Mouse (Mus musculus): Measurements from ENCODE around the gene Tlcd1.
"Not testable (repeated sequence)": the region's sequence is repeated elsewhere in the genome, so short reads cannot be mapped to it uniquely, and the experiment has no call there.

The Tlcd1 gene

DNA sequence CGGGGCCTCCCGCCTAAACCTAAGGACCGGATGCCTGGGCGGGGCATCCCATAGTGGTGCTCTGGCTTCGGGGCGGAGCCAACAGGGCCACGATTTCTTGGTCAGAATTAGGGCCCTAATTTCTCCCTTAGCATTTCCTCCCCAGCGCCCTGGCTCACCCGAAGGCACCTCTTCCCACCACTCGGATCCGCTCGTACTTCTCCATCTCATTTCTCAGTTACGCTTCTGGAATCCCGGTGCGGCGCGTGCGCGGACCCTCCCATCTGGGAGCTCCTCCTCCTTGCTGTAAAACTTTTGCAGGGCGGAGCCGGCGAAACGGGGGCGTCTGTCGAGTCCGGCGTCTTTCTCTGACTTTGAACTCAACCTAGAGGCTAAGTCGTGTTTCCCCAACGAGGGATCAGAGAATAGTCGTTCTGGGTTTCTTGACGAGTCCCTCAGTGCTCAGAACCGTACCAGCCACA lies at the start of gene Tlcd1, which contains the start of gene Nek8:
Gene Tlcd1, plus strand, starts transcription at position 310 of the 461 bp plus-strand sequence.
Gene Nek8, minus strand, starts transcription at position 274 of the 461 bp plus-strand sequence.
- DNase-seq (ENCODE audit: low spot score): no peak

DNA sequence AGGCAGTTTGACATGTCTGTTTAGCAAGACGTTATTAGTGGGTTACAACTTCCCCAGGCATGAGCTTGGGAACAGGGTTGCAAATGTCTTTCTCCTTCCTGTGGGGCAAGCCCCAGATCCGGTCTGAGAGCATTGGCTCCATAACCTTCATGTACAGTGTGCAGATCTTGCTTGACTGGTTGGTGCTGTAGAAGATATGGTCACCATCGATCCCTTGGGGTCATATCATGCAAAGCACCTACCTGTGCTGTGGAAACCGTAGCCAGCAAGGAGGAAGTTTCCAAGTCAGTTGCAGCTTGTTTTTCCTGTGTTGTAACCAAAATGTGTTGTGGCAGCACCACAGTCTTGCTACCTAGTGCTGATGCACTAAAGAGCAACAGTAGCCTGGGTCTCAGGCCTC lies 49.8 kb upstream of the Tlcd1 start:
- no peak for DNase-seq (ENCODE audit: low spot score)

DNA sequence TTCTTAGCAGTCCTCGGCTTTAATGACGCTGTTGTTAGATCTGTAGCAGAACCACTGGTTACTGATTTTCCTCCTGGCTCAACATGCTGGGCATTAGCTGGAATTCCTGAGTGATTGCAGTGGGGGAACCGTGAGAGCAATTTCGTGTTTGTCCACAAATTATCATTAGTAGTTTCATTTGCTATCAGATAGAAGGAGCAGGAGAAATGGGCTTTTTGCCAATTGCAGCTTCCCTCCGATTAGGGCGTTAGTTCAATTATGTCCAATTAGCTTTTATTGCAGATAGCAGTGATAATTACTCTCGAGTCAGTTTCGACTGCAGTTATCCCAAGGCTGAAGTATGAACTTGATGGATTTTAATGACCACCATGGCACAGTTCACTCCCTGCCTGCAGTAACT lies 47.1 kb upstream of the Tlcd1 start:
- DNase-seq (ENCODE audit: low spot score): no peak

DNA sequence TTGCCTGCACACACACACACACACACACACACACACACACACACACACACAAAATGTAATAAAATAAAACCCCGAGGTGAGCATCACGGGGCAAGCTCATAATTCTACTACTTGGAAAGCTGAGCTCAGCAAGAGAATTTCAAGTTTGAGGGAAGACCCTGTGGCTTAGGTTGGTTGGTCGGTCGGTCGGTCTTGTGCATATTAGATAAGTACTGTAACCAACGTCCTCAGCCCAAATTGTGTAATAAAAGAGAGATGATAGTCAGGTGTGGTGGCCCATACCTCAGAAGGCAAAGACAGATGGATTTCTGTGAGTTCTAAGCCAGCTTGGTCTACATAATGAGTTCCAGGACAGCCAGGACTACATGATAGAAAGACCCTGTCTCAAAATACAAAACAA lies 42.6 kb upstream of the Tlcd1 start:
- no peak for DNase-seq (ENCODE audit: low spot score)

- no peak for DNase-seq (ENCODE audit: low spot score)
Observed at GRCm38 (mm10) chr11:78134344-78134743, 42.2 kb upstream of the Tlcd1 start.

DNA sequence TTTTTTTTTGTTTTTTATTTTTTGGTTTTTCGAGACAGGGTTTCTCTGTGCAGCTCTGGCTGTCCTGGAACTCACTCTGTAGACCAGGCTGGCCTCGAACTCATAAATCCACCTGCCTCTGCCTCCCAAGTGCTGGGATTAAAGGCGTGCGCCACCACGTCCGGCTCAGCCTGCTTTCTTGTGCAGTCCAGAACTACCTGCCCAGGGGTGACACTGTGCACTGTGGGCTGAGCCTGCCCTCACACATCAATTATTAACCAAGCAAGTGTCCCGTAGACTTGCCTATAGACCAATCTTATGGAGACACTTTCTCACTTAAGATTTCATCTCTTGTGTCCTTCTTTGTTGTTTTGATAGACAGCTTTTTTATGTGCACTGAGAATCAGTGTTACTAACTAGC lies 41.2 kb upstream of the Tlcd1 start:
- DNase-seq (ENCODE audit: low spot score): not testable (repeated sequence)

DNA sequence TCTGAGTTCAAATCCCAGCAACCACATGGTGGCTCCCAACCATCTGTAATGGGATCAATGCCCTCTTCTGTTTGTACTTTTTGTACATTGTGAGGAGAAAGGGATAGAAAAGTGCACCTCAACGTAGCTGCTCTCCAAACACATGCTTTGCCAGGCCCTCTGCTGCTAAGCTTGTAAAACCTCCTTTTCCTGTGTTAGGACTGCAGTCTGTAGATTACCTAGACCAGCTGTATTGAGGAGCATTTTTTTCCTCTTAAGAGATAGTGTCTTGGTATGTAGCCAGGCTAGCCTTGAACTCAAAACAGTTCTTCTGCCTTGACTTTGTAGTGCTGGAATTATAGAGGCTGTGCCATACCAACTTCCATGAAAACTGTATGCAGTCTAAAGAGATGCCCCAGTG lies 40.4 kb upstream of the Tlcd1 start:
- DNase-seq (ENCODE audit: low spot score): no peak

DNA sequence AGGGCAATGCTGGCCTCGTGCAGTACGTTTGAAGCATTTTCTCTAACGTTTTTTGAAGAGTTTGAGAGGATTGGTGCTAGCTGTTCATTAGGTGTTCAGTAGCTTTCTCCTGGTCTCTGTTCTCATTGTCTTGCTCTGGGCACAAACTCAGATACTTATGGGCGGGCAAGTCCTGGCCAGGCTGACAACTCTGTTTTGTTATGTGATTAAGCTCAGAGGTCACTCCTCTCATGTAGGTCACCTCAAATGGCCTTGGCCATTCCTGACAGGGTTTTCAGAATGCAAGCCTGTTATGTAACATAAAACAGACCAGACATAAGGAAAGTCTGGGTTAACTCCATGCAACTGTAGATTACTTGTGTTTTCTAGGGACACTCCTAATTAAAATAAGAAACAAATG lies 38.9 kb upstream of the Tlcd1 start:
- no peak for DNase-seq (ENCODE audit: low spot score)

DNA sequence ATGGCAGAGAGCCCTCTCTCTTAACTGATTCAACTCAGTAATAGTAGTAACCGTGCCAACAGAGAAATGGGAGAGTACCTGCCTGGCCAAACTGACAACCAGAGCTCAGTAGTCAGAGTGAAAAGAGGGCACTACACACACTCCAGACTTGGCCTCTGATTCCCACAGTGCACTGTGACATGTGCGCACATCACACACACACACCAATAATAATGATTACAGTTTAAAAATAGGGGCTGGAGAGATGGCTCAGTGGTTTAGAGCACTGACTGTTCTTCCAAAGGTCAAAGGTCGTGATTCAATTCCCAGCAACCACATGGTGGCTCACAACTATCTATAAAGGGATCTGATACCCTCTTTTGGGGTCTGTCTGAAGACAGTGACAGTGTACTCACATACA lies 38.5 kb upstream of the Tlcd1 start:
- no peak for DNase-seq (ENCODE audit: low spot score)

DNA sequence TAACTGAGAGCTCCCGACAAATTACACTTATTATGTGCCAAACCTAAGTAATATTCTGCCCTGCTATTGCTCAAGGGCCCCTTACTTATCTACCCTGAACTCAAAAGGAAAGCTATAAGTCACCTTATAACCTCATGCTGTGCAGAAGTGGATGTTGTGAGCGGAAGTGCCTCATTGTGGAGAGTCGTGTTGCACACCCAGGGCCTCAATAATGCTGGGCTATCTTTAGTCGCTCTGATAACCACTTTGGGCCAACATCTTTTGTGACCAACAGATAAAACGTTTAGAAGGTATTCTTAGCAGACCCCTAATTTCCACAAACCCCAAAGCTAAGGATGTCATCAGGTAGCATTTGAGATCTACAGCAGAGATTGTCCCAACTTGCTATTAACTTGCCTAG lies 35.8 kb upstream of the Tlcd1 start:
- no peak for DNase-seq (ENCODE audit: low spot score)

GRCm38 (mm10) chr11:78143520-78143919 lies 33.0 kb upstream of the Tlcd1 start:
- DNase-seq (ENCODE audit: low spot score): no peak

GRCm38 (mm10) chr11:78146168-78146567 lies 30.3 kb upstream of the Tlcd1 start:
- no peak for DNase-seq (ENCODE audit: low spot score)

- DNase-seq (ENCODE audit: low spot score): no peak
Observed at GRCm38 (mm10) chr11:78146707-78147543, 29.6 kb upstream of the Tlcd1 start.

GRCm38 (mm10) chr11:78151161-78151560 lies 25.4 kb upstream of the Tlcd1 start:
- no peak for DNase-seq (ENCODE audit: low spot score)

- no peak for DNase-seq (ENCODE audit: low spot score)
Observed at GRCm38 (mm10) chr11:78152299-78153231, 23.9 kb upstream of the Tlcd1 start.

DNA sequence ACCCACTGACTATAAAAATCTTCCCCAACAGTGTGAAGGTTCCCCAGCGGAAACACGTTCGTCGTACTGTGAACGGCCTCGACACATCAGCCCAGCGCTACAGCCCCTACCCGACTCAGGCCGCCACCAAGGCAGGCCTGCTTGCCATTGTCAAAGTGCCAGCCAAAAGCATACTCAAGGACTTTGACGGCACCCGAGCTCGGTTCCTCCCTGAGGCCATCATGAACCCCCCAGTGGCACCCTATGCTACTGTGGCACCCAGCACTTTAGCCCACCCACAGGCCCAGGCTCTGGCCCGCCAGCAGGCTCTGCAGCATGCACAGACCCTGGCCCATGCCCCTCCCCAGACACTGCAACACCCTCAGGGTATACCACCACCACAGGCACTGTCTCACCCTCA lies 22.7 kb upstream of the Tlcd1 start:
- DNase-seq (ENCODE audit: low spot score): no peak

GRCm38 (mm10) chr11:78155674-78156073 lies 20.8 kb upstream of the Tlcd1 start:
- no peak for DNase-seq (ENCODE audit: low spot score)

GRCm38 (mm10) chr11:78156156-78156699 lies 20.3 kb upstream of the Tlcd1 start:
- no peak for DNase-seq (ENCODE audit: low spot score)

- DNase-seq (ENCODE audit: low spot score): peak; percentile 87
Observed at GRCm38 (mm10) chr11:78159096-78159495, 17.4 kb upstream of the Tlcd1 start.

- DNase-seq (ENCODE audit: low spot score): no peak
Observed at GRCm38 (mm10) chr11:78159557-78159956, 17.0 kb upstream of the Tlcd1 start.

DNA sequence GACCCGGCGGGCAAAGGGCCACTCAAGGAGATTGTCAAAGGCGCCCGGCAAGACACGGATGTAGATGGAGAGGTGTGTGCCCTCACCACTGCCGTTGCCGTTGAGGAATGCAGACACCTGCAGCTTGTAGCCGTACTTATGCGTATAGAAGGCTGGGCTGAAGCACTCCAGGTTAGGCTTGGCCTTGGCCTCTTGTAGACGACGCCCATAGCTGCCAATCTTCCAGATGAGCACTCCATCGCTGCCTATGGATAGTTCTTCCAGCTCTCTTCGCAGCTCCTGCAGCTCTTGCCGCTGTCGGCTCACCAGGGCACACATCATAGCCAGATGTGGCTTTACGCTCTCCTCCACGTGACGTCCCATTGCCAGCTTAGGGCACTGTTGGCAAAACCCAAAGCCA lies 16.3 kb upstream of the Tlcd1 start:
- no peak for DNase-seq (ENCODE audit: low spot score)

GRCm38 (mm10) chr11:78160675-78161074 lies 15.8 kb upstream of the Tlcd1 start:
- no peak for DNase-seq (ENCODE audit: low spot score)

DNA sequence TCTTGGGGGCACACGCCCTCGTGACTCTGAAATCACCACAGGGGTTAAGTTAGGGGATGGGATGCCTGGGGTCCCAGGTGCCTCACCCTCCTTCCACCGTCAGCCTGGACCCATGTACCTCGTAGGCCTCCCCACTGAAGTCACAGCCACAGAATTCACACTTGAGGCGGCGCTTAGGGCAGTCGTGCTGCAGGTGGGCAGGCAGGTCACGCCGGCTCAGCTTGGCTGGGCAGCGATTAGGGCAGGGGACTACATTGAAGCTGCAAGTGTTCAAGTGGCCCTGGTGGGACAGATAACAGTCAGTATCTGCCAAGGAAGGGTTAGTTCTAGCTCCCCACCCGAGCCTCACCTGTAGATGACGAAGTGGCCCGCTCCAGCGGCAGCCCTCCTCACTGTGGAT lies 15.3 kb upstream of the Tlcd1 start:
- DNase-seq (ENCODE audit: low spot score): no peak
